Mouse (Mus musculus) naive thymus-derived CD4-positive, alpha-beta T cell, adult 2 months (primary cell): ENCODE measurements around the gene Vsnl1.

Experiments used
- DNase-seq: peaks from one replicate; pipeline ENCODE4 v3.0.0-alpha.2; 2011; ENCODE audit warnings: low read depth

Gene Vsnl1

DNA sequence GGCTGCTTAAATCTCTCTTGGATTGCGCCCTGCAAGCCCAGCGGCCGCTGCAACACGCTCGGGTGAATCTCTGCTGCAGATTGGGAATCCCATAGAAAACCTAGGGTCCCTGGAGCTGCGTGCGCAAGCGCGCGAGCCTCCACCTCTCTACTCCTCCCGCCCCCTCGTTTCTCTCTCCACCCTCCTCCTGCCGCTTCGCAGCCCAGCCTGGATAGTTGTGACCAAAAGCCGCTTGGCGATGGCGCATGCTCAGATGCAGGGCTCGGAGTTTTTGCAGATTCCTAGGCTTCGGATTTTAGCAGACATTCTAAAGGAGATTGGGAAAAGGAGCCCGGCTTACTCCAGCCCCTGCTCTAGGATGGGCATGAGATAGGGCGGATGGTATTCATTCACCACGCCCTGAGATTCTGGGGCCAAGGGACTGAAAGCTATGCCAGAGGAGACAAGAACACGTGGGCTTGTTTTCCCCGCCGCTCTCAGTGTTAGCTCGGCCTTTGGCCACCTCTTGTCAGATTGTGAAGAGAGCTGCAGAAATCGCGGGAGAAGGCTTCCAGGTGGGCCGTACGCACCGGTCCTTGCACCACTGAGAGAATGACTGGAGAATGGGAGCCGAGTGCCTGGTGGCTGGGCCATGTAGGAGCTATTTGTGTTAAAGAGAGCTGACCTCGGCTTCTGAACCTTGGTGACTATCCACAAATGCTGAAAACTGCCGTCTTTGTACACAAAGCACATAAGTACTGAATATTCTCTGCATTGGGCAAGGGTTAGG is at the start of gene Vsnl1:
TSS of gene Vsnl1 (minus strand) at position 117 of the 769 bp plus-strand sequence.
- DNase-seq, result no peak

DNA sequence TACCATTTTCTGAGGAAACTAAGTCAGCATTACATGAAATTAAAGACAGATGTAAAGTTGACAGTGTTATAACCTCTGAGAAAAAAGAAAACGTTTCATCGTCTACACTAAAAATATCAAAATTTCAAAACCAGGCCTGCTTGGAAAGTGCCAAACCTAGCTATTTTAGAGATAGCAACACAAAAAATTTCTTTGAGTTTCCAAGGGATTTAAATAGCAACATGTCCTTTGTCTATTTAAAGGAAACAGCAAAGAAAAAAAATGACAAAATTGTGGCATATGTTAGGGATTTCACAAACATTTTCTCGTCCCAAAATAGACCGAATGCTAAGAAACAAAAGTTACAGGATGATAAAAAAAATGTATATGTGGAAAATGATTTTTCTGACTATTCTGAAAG is 20.2 kb upstream of the Vsnl1 start:
- no peak for DNase-seq

DNA sequence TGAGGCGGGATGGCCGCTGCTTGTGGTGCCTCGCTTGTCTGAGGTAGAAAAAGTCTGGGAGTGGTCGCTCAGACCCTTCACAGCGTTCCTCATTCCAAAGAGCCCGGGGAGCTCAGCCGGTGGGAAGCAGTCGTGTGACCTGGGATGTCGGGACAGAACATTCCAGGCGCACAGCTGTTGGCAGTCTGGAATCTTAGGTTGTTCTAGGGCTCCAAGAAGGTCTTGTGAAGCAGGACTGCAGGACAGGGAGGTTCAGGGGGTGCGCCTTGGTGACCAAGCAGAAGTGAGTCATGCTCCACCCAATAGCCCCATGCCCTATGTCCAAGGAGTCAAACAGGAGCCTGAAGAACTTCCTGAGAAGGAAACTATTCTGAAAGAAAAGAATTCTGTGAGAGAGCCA is 19.8 kb upstream of the Vsnl1 start:
- DNase-seq, result no peak

DNA sequence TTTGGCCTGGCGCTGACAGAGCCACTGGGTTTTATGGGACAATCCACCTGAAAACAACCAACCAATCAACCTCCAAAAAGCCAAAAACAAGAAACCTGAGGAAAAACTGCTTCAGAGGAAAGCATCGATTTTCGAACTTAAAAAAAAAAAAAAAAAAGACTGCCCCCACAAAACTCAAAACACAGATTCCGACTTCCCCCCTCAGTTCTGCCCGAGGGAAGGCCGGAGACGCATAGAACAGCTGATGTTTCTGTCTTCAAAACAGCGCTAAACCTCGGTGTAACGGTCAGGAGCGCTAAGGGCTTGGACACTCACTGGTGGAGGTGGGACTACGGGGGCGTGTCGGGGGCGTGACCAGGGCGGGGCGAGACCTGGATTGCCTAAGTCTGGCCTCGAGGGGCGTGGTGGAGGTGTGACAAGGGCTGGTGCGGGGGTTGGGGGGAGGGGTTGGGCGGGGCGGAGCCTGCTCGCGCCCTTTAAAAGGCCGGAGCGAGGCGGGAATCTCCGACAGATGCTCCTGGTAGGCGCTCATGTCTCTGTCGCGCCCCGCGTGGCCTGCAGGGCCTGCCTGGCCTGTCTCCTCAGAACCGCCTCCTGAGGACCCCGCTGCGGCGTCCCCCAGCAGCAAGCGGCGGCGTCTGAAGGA is 19.3 kb upstream of the Vsnl1 start, which contains the start of gene Rad51ap2:
TSS of gene Rad51ap2 (plus strand) at position 531 of the 646 bp plus-strand sequence.
- DNase-seq, result no peak

DNA sequence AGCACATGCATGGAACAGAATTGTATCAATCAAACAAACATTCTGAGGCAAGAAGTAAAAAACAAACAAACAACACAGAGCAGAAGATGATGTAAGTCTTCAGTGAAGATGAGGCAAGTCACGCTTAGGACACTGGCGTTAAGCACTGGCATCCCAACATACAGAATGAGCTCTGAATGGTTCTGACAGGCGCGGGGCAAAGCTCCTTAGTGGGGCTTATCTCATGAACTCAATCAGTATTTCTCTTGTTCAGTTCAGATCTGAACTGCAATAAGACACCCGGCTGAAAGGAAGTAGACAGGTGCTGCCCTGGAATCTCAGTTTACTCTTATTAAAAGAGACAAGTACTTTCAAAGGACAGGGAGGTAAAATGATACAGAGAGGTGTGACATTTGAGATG is 17.7 kb upstream of the Vsnl1 start:
- no peak for DNase-seq

DNA sequence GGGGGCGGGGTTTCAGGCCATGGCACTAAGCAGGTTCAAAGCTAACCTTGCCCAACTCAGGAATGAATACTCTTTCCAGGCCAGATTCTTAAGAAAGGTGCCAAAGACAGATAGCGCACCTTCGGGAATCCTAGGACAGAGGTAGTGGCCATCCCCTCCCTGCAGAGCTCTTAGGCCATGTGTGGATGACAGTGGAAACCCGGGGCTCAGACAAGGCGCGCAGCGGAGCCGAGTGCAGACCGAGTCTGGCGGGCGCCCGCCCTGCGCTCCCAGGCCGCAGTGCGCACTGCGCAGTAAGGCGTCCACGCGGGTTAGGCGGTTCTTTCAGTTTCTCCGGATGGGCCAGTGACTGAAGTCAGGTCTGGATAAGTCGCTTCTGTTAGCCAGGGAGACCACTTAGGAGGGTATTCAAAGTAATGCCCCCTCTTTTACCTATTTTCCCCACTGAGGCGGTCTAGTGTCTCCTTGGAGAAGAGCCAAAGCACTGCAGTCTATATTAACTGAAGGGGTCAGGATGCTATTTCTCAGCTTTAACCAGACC is 1.6 kb upstream of the Vsnl1 start:
- no peak for DNase-seq

DNA sequence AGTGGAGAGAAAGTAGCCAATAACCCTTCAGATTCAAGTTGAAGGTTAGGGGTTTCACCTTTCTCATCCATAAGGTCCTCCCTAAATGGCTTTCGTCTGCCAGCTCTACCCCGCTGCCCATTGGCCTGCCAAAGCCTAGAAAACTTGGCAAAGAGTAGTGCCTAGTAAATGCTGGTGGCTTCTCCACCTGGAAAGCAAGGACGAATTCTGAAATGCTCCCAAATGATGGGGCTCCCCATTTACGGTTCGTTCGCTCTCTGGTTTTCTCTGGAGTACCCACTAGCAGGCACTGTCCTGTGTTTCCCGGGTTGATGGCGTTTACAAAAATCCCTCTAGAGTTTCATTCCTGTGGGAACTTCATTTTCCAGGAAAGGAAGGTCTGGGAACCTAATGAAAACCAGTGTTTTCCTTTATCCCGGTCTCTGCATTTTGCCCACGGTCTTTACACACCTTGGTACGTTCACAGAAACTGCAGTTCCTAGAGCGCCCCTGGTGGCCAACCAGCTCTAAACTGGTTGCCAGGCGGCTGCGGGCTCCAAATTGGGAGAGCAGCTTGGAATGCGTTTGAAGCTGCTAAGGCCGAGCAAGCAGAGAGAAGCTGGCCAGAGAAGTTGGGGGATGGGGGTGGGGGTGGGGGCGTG is 973 bp upstream of the Vsnl1 start:
- peak; percentile 2 for DNase-seq

DNA sequence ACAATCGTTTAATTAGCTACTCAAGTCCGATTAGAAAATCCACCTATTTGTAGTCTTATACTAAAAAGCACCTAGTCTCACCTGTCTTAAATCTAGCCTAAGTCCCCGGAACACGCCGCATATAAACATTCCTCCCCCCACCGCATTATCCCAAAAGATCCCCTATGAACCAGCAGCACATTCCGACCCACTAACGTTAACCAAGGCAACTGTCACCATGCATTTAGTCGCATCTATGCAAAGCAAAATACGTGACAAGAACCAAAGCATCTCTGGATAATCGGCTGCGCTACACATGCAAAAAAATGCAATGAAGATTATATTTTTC is 426 bp downstream of the Vsnl1 start:
- DNase-seq, result no peak

DNA sequence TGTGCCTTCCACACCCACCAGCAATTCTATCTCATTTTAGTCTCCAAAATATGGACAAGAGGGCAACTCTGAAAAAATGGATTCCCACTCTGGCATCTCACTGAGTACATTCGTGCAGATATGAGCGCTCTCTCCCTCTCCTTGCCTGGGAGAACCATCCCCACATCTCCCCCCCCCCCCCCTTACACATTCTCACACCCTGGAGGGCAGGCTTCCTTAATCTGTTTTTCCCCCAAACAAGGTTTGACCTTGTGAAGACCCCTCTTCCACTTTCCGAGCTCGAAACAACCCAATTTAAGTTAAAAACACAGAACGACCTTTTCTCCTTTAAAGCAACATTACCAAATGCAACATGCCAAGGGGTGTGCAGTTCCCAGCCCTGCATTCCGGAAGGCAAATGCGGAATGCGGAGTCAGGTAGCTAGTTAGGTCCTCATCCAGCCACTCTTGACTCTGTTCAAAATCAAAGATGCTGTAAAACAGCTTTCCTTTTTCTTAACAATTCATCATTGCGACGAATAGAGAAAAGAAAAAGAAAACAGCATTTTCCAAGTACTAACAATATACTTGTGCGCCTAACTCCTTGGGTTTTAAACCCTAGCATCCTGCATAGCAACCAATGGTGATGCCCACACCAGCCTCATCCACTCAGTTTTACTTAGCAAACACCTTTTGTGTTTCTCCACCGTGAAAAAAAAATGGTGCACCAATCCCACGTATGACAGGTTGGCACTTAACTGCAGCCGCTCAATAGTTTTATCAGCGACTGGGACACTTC is 979 bp downstream of the Vsnl1 start:
- DNase-seq, result no peak

DNA sequence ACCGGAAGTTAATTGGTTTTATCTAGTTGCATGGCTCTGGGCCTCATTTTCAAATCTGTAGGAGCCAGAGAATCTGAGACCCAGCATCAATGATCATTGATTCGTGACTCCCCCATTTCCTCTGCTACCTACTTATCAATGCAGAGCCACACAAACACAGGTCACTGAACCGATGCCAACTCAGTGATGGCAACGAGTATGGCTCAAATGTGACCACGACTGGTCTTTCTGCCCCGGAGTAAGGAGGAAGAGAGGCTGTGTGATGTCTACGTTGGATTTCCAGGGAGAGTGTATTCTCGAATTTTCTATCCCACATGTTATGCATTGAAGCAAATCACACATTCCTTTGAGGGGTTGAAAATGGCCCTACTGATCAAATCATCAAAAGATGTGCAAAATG is 2.0 kb downstream of the Vsnl1 start:
- no peak for DNase-seq

DNA sequence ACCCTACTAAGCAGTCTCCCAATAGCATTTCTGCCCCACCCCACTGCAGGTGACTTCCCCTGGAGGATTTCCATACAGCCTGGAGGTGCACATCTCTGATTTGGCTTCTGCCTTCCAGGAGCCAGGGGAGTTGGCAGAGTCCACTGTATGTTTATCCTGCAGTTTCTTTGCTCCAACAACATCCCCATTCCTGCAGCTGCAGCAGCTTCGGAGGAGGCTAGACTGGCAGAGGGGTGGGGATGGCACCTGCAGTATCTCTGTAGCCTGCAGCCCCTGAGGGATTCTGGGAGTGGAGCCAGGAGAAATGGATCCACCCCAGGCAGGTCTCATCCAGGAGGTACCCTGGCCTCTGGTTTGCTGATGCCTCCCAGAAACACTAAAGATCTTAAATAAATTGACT is 2.7 kb downstream of the Vsnl1 start:
- no peak for DNase-seq

DNA sequence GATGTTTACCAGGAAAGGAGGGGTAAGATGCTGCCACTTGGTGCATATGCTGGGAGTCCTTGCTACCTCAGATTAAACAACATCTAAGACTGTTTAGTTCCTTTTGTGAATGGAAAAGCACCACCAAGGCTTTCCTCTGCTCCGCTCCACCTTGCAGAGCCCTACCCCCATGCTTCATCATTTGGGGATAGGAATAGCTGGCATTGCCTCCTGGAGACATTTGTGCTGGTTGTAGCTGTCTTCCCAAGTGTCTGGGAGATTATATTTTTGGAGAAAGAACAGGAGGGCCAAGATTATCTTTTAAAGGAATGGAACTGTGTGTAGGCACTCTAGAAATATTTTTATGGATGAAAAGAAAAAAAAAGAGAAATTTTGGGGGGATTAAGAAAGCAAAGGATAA is 3.3 kb downstream of the Vsnl1 start:
- no peak for DNase-seq

DNA sequence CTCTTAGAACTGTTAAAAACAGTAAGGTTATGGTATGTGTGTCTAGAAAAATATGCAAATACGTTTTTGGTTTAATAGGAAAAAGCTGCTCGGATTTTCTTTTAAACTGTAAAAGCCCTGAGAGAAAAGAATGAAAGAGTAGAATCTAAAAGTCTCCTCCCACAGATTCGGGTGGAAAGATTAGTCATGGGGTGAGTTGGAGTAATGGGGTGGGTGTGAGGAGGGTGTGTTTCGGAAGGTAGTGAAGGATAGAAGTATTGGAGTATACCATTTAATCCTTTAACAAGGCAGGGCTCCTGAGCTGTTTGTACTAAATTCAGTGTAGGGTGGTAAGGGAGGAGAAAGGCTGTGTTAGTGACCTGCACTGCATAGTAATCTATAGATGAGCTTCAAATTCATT is 9.0 kb downstream of the Vsnl1 start:
- DNase-seq, result no peak

DNA sequence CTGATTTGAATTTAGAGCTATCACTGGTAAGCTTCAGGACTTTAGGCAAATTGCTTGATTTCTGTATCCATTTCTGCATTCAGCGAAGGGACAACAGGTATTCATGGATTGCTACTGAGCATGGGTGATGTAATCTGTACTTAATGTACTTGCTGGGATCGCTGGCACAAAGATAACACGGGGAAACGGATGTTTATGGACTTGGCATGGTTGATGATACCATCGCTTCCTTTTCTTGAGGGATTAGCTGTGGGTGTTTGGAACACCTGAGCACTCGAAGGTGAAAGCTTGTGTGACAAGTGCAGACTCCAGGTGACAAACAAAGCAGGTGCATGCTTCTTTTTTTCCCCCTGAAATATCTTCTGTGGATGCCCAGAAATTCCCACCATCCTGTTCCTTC is 18.3 kb downstream of the Vsnl1 start:
- no peak for DNase-seq

DNA sequence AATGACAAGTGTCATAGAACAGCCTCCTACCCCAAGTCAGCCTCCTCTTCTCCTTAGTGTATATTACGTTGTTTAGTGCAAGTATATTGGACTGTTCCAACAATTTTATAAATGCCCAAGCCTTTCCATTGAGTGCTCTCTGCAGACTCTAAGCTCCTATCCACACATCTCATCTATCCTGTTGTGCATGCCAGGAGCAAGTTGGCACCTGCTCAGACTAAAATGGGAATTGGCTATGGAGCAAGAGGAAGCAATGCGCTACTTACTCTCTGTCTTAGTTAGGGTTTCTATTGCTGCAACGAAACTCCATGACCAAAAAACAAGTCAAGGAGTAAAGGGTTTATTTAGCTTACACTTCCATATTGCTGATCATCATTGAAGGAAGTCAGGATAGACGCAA is 28.7 kb downstream of the Vsnl1 start:
- DNase-seq, result no peak

DNA sequence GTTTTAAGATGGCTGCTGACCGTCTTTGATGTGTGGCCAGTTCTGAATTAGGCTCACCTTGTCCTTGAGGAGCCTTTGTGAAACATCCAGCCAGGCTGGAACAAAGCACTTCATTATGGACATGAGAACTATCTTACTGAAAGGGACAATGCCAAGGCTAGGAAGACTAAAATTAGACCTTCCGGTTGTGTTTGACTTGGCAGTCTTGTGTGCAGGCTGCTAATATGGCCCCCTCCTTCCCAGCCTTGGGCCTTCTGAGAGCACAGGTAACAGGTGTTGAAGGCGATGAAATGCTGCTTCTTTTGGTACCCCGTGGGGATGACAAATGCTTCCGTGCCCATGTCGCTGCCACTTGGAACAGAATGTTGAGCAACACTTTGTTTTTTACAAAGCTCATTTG is 37.6 kb downstream of the Vsnl1 start:
- DNase-seq, result no peak

DNA sequence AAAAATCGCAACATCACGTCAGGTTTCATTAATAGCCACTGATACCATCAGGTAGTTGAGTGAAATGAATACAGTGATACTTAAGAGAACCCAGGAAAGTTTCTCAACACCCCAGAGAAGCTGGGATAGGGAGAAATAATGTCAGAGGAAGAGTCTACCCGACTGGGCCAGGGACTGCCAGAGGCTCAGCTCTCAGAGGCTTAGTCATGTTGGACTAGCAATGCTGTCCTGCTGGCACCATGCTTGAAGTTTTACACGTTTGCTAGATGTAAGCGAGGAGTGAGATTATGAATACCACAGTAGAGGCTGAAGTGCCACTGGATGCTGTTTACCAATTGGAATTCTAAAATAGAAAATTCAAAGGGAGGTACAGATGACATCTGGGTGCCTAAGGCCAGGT is 39.4 kb downstream of the Vsnl1 start:
- DNase-seq, result no peak

DNA sequence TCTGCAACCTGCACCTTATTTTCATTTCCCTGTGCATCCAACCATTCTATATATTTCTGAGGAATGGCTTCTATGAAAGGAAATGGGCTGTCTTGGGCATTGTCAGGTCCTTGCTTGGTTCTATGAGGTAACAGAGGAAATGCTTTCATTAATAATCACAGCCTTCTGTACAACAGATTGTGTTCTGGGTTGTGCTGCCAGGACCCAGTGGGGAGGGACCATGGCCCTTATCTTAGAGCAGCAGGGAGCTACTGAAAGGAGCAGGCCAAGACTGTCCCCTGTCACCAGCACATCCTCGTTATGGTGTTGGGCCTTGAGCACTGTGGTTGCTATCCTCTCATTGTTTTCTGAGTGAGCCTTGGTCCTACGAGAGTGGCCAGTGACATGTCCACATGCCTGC is 40.9 kb downstream of the Vsnl1 start:
- no peak for DNase-seq

DNA sequence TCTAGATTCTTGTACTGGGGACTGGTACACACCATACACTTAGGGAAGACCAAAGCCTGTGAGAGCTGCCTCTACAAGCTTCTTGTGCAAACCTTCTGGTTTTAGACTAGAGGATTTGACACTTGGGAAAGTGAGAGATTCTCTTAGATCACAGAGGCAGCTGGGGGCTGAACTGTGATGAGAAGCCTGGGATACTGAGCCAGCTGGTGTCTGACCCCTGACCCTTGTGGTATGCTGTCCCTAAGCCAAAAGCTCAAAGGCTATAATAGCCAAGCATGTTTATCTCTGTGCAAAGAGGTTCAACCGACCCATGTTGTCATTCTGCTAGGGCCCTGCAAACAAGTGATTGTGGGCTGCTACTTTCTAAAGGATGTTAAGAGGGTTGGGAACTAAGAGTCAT is 43.9 kb downstream of the Vsnl1 start:
- no peak for DNase-seq

DNA sequence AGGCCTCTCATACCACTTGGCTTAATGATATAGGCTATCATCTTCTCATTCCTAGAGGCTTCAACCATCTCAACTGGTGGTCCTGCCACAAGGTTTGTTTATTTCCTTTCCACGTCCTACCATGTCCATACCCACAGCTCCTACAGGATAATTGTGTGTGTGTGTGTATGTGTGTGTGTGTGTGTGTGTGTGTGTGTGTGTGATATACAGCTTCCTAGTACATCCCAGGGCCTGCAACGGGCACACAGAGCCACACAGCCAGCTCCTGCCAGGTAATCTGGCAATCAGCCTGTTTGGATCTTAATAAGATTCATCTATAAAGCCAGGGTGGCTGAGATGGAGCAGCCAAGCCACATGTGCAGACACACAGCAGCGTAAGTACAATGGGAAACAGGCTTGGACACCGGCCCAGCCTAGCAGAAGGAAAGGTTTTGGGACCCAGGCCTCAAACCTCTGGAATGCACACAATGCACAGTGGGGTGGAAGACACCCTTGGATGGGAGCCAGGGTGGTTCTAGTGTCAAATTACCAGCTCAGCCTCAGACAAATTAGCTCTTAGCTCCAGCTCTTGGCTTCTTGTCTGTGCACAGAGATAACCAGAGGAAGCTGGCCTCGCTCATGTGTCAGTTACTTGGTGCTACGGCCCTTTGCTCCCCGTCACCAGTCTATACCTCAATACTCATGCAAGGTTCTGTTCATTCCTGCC is 45.0 kb downstream of the Vsnl1 start:
- DNase-seq, result no peak

DNA sequence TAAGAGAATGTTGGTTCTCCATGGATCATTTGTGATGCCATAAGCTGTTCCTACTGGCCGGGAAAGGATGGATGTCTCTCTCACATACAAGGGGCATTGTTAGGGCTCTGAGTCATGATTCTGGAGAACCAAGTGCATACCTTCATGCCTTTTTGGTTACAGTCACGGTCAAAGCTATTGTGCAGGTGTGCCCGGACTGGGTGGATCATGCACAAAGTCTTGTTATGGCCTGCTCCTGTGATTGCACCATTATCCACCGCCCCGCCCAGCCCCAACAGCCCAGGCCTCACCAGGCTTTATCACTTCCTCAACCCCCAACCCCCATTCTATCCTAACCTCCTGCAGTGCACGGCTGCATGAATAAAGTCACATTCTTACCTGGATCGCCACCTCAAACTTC is 47.3 kb downstream of the Vsnl1 start:
- DNase-seq, result no peak

DNA sequence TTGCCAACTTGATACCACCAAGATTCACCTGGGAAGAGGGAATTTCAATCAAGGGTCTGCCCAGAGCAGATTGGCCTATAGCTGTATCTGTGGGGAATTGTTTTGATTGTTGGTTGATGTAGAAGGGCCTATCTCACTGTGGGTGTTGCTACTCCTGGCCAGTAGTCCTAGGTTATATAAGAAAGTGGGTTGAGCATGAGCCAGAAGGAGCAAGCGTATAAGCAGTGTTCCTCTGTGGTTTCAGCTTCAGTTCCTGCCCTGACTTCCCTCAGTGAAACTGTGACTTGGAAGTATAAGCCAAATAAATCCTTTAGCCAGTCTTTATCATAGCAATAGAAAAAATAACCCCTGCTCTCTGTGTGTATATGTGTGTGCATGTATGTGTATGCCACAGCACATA is 51.7 kb downstream of the Vsnl1 start:
- no peak for DNase-seq
